Mouse (Mus musculus): ENCODE results near the gene Rps12.
A peak's percentile ranks its signal among the peaks of the same experiment; 100 is the strongest.

The Rps12 gene

GRCm38 (mm10) chr10:23787062-23787821 lies at the start of gene Rps12:
Gene Rps12, minus strand, starts transcription at chr10:23787275.
- peak; percentile 98 for ATAC-seq (ENCODE audit: low TSS enrichment)

GRCm38 (mm10) chr10:23836003-23836964 lies 49.2 kb upstream of the Rps12 start:
- ATAC-seq (ENCODE audit: low TSS enrichment): no peak

DNA sequence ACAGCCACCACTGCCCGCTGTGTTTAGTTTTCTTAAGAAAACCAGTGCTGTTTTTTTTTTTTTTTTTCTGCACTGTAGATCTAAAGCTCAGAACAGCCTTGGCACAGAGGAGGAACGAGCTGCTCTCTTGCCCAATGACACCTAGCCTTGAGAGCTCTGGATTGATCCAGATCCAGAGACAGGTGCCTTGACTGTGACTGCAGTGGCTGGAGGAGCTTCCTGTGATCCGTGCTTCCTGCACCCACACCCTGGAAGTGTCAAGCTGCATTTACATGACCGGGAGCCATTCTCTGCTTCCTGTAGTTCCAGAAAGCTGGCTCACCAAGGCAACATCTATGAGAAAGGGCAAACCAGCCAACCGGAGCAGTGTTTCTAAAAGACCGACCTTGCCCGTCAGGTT lies 39.4 kb upstream of the Rps12 start:
- no peak for ATAC-seq (ENCODE audit: low TSS enrichment)

- no peak for ATAC-seq (ENCODE audit: low TSS enrichment)
Measured at GRCm38 (mm10) chr10:23816241-23816640, 29.2 kb upstream of the Rps12 start.

DNA sequence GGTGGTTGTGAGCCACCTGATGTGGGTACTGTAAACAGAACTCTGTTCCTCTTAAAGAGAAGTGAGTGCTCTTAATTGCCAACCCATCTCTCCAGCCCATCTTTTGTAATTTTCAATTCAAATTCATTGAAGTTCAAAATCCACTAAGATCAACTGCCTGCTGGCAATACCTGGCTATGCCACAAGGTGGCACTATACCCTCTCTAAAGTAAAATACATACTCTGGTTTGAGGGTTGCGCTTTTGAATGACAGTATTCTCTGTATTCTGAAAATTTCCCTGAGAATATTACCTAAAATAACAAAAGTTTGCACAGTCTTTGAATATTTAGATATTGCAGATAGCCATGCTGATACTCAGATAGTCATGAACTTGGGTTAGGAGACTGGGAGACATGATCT lies 28.1 kb upstream of the Rps12 start:
- ATAC-seq (ENCODE audit: low TSS enrichment): peak; percentile 70

DNA sequence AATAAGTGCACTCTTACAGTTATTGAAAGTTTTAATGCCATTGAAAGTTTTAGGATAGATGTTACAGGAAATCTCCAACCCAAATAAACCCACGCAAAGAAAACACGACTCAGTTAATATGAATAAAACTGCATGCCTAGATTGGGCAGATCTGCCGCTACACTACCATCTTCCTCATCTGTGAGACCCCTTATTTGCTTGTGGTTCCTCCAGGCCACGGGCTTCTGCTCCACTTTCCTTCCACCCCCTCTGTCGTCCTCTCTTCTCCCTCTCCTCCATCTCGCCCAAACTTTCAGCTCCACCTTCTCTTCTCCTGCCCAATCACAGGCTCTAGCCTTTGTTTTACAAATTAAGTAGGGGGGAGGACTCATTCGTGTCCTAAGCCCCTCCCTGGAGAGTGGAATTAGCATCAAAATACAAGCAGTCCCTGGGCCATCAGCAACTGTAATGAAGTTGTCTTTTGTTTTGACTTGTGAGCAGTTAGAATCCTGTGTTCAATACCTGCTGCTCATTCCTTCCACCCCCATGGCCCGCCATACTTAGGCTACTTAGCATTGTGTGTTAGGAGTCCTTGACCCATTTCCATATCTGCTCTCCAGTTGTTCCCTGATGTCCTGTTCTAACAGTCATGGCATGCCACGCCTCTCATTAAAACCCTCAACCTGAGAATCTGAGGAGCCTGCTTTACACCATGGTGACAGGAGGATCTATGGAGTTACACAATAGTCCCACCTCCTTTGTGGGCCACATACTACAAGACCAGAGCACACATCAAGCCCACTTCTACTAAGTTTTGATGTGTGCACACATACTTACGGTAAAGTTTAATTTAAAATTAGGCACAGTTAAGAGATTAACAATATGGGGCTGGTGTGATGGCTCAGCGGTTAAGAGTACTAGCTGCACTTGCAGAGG lies 26.0 kb upstream of the Rps12 start:
- ATAC-seq (ENCODE audit: low TSS enrichment): no peak

GRCm38 (mm10) chr10:23812438-23812759 lies 25.3 kb upstream of the Rps12 start:
- 0 out of 2 replicates have a peak, but pooled peaks have one; percentile 11 for ATAC-seq (ENCODE audit: low TSS enrichment)

DNA sequence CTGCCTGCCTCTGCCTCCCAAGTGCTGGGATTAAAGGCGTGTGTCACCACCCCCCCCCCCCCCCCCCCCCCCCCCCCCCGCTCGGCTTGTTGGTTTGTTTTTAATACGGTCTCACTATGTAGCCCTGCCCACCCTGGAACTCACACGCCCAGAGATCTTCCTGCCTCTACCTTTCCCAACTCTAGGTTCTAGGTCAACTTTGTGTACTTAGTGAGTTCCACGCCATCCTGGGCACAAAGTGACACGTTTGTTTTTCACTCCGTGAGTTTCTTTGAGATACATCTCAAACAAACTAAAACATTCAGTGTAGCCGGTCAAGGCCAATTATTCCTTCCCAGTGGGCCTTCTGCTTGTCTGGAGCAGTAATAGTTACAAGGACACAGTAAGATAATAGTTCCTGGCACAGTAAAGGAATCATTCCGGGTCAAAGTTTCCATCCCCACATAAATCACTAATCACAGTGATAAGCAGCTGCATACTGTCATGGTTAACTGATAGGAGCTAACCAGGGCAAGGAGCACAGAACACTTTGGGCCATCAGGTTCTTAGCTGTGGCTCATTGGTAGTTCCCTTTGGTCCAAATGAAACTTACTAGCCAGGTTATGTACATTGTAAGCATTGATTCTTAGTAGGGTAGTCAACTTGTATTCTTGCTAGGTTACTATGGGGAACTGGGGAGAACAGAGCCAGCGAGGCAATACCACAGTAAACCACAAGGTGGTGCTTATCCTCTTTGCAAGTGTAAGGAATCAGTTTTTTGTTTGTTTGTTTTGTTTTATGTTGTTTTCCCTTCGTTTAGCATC lies 24.8 kb upstream of the Rps12 start:
- peak; percentile 90 for ATAC-seq (ENCODE audit: low TSS enrichment)

GRCm38 (mm10) chr10:23806201-23806600 lies 19.1 kb upstream of the Rps12 start:
- no peak for ATAC-seq (ENCODE audit: low TSS enrichment)

- no peak for ATAC-seq (ENCODE audit: low TSS enrichment)
Measured at GRCm38 (mm10) chr10:23804665-23805064, 17.6 kb upstream of the Rps12 start.

- ATAC-seq (ENCODE audit: low TSS enrichment): peak; percentile 72
Measured at GRCm38 (mm10) chr10:23802911-23803310, 15.8 kb upstream of the Rps12 start.

GRCm38 (mm10) chr10:23799933-23800332 lies 12.9 kb upstream of the Rps12 start:
- ATAC-seq (ENCODE audit: low TSS enrichment): no peak

DNA sequence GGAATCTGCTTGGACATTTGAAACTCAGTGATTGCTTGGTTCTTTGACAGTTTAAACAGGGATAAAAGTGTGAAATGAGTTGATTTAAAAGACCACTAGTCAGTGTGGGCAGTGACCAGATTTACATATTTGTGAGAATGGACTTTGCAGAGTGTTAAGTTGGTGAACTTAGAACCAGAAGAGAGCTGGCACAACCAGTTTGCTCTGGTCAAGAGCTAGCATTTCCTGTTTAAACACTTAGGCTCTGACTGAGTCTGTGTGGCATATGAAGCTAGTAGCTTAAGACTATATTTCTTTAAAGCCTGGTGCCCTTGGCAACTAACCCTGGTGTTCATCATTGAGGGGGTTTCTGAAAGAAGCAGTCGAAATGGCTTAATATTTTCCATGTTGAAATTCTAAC lies 11.1 kb upstream of the Rps12 start:
- ATAC-seq (ENCODE audit: low TSS enrichment): no peak

DNA sequence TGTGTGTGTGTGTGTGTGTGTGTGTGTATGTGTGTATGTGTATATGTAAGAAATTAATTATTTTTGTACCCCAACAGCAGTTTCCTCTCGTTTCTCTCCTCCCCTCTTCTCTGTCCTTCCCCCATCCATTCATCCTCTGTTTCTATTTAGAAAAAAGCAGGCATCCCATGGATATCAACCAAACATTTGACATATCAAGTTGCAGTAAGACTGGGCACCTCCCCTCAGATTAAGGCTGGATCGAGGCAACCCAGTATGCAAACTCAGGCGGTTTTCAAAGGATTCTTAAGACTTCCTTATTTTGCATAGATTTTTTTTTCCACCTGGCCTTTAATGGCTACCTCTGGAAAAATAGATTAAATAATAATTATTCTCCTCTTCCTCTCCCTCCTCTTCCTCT lies 10.5 kb upstream of the Rps12 start:
- no peak for ATAC-seq (ENCODE audit: low TSS enrichment)

DNA sequence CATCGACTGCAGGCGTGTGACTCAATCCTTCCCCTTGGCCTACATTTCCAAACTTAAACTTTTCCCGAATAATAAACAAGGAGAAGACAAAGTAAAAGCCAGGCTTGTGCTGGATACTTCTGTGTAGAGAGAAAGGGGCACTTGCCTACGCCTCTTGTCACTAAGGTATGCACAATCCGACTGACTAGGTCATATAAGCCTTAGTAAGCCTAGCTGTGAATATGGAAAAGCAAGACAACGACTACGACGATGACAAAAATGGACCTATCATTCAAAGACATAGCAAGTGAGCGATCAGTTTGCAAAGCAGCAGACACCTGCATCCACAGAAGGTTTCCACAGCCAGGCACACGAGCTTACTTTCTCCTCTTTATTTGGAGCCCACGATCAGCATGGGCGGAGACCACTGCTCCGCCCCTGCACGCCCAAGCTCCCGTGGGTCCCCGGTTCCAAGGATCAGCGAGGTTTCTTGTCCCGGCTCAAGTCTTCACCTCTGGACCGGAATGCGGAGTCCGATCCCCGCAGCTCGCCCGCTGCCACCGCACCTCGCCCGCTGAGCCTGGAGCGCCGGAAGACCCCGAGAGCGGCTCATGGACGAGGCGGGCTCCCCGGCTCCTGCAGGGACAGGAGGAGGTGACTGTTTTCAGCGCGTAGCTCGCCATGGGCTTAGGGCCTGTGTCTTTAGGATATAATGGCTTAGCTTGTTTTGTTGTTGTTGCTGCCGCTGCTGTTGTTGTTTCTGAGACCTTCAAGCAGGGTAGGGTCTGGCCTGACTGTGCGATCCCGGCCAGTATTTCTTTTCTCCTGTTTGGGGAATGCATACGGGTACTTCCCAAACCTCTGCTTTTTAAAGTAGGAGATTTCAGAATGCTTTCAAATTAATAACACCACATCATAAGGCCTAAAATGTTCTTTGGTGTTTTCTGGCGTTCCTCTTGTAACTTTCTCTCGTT lies 9.8 kb upstream of the Rps12 start, which contains the start of gene Slc18b1:
TSS of gene Slc18b1 (plus strand) at position 436 of the 953 bp plus-strand sequence.
- peak; percentile 78 for ATAC-seq (ENCODE audit: low TSS enrichment)

GRCm38 (mm10) chr10:23795871-23796520 lies 8.9 kb upstream of the Rps12 start:
- ATAC-seq (ENCODE audit: low TSS enrichment): no peak

GRCm38 (mm10) chr10:23788056-23788600 lies 1.1 kb upstream of the Rps12 start:
- no peak for ATAC-seq (ENCODE audit: low TSS enrichment)

DNA sequence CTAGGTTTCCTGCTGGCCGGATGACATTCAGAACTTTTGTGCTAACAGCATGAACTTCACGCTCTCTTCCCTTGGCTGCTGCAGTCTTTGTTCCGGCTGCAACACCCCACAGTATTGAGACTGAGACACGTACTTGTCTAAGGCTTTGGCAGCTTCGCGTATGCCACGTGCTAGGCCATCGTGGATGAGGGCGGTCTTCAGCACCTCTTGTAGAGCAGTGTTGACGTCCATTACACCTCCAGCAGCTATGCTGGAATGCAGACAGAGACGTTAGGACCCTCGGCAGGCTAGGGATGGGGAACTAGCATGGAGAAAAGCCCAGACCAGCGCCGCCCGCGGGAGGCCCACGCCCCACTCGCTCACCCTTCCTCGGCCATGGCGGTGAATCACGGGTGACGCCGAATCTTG lies 440 bp downstream of the Rps12 start:
- ATAC-seq (ENCODE audit: low TSS enrichment): peak; percentile 43; the same call in 1 of the 2 replicates

DNA sequence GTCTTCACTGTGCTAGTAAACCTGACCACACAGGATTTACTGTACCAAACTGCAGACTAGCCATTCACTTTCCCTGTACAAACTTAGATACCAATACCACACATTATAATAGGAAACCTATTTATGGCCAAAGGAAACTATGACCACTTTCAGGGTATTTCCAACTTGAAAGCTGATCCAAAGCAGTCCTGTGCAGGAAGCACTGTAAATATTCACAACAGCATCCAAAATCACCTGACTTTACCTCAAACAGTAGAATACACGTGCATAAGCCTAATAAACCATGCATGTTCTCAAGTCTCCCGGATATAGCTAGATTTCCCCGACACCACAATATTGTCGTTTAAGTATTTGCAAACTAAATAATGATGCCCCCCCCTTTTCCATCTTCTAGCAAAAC lies 1.0 kb downstream of the Rps12 start:
- ATAC-seq (ENCODE audit: low TSS enrichment): no peak
